Mouse (Mus musculus) left cerebral cortex, postnatal 10 days (tissue): Measurements from ENCODE around the gene Map3k11. TPM values are rescaled to one million over a fixed set of nuclear protein-coding genes. Genes with fewer than 3 reads are reported as not detected.

Experiments used
- DNase-seq, 2 experiments: peaks; one replicate each; pipeline ENCODE4 v3.0.0; 2021 to 2022; ENCODE audit warnings: low spot score in 2 of 2, mixed read lengths in 1 of 2; ENCODE audit errors: extremely low spot score in 1 of 2
- intact Hi-C: fragments of 180-260 bp; cut with DNase I; formaldehyde crosslinking; loops from one replicate; pipeline ENCODE4 v1.15.1; 2025
- total RNA-seq, 2 experiments: library from RNA; stranded (reverse); gene quantifications; 2 replicates each; pipeline ENCODE4 v1.2.3; 2021

Map3k11 gene
- total RNA-seq, 2 experiments from 2014 or later, result 11.9 to 14.3 TPM

DNA sequence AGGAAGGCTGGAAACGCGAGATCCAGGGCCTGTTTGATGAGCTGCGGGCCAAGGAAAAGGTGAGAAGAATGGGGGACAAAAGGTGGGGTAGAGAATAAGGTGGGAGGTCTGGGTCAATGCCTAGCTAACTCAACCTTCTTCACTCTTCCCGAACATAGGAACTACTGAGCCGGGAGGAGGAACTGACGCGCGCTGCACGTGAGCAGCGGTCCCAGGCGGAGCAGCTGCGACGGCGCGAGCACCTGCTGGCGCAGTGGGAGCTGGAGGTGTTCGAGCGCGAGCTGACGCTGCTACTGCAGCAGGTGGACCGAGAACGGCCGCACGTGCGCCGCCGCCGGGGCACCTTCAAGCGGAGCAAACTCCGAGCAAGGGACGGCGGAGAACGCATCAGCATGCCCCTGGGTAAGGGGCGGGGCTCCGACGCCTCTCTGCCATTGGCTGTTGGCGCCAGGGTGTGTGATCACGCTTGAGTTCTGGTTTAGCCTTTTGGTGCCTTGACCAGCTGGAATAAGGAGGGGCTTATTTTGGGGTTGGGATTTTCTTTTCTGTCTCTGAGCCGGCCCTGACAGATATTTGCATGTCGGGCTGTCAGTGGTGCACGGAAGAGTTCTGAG, 7.4 kb downstream of the Map3k11 start:
- intact Hi-C loops, result loop anchor here (10.0 kb wide), 2 partner anchors 159 to 199 kb away; partner anchors contain the start of gene Tigd3
- no peak for DNase-seq

DNA sequence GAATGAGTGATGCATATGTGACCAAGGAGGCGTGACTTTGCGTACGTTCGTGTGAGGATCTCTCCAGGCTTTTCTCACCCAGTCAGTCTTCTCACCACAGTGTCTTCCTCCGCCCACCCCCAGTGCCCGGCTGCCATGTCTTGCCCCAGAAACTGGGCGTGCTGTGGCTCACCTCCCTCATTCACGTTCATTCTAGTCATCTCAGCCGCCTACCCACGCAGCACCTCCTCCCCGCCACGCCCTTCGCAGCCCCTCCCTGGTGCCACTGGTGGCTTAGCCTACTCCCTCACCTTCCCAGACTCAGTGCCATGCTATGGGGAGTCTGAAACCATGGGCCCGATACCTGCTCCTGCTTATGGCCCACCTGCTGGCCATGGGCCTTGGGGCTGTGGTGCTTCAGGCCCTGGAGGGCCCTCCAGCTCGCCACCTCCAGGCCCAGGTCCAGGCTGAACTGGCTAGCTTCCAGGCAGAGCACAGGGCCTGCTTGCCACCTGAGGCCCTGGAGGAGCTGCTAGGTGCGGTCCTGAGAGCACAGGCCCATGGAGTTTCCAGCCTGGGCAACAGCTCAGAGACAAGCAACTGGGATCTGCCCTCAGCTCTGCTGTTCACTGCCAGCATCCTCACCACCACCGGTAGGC, 15.7 kb downstream of the Map3k11 start, which contains the start of gene Kcnk7:
Gene Kcnk7 (plus strand): TSS at position 205 of the 638 bp plus-strand sequence.
- no peak for DNase-seq
- intact Hi-C loops, result no loop called here

DNA sequence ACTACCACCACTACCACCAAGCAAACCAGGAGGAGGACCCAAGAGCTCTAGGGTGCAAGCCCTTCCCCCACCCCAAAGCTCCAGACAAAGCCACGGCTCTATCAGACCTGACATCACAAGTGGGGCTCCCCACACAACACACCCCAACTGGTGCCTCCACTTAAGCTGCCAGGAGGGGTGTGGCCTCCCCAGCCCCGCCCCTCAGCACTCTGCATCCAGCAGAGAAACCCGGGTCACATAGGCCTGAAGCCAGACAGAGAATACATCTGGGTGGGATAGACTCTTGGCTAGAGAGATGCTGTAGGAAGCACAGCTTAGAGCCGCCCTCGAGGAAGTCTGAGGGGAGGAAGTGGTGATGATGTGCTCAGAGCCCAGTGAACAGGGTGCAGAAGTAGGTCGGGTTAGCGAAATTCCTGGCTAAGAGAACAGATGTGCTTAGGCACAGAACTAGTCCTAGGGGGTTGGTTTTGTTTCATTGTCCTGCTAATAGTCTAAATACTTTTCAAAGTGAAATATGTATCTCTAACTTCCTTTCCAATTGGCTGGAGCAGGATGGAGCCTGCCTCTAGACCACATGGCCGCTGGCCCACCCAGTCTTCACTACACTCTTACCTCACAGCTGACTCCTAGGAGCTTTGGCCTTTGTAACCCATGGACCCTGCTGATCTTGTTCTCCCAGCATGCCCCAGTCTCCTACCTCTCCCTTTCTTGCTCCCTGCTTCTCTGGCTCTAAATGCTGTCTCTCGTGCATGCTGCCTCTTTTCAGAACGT, 16.4 kb downstream of the Map3k11 start:
- peak in 1 of 2 experiments; percentile 52 for DNase-seq
- intact Hi-C loops, result no loop called here

DNA sequence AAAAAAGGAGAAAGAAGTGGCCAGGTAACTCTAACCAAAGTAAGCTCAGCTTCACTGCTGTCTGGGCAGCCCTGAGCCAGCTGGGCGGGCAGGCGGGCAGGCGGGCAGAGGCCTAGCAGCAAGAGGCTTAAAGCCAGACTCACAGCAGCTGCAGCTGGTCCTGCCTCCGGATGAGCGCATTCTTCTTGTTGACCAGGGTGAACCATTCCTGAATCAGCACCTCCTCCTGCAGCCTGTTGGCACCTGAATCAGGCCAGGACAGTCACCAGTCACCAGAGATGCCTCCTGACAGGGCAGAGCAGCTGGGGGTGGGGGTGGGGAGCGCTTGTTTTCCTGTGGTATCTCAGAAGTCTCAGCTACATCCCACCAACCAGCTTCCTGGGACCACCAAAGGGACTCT, 21.5 kb downstream of the Map3k11 start:
- no peak for DNase-seq
- intact Hi-C loops, result loop anchor here (2.0 to 5.0 kb wide), 2 partner anchors 17 to 72 kb away; partner anchors contain the start of gene Ehbp1l1

DNA sequence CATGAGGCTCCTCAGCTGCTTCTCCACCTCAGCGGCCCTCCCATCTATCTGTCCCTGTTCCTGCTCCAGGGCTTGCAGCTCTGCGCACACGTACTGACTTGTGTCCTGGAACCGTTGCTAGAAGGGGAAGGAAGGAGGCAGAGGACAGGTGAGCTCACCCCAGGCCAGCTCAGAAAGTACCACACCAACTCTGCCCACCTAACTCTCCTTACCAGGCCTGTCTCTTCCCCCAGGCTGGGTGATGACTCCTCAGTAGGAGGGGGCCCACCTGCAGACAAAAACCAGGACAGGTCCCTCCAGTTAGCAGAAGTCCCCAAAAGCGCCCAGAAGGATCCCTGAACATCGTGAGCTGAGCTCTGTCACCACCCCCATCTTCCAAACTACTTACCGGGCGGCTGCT, 22.0 kb downstream of the Map3k11 start:
- intact Hi-C loops, result loop anchor here (2.0 to 5.0 kb wide), 2 partner anchors 16 to 72 kb away; partner anchors contain the start of gene Ehbp1l1
- peak in 1 of 2 experiments; percentile 18 for DNase-seq

DNA sequence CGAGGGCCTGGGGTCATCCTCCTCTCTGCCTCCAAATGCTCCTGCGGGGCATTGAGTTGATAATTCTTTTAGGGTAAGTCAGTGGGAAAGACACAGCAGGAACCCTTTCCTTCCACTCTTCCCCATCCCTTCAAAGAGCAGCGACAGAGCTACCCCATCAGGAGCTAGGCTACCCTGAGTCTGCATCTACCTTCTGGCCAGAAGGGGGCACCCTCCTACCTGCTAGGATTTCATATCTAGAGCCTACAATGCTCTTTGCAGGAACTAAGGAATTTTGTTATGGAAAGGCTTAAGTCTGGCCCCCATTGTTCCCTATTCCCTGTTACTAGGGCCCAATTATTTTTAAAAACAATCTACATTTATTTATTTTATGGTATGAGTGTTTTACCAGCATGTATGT, 22.7 kb downstream of the Map3k11 start:
- intact Hi-C loops, result loop anchor here (2.0 to 5.0 kb wide), 2 partner anchors 16 to 71 kb away; partner anchors contain the start of gene Ehbp1l1
- peak in 1 of 2 experiments; percentile 79 for DNase-seq

DNA sequence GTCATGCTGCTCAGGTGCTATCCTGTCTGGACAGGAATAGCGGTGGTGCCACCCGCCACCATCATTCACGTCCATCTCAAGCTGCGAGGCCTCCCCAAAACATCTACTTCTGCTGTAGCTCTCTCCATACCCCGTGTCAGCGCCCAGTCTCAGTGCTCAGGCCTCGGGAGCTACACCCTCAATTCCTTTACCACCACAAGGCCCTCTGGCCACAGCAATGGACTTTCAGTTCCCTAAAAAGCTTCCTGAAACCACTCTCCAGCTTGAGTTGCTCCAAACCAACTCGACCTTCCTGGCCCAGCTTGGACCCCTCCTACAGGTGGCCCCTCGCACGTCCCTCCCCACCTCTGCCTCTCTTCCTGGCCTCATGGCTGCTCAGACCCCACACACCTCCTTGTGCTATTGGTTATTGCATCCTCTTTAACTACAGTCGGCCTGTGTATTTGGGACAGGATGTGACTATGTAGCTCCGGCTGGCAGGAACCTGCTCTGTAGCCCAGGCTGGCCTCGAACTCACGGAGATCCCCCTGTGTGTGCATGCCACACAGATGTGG, 23.4 kb downstream of the Map3k11 start:
- peak in 1 of 2 experiments; percentile 24 for DNase-seq
- intact Hi-C loops, result loop anchor here (2.0 to 5.0 kb wide), 2 partner anchors 15 to 70 kb away; partner anchors contain the start of gene Ehbp1l1

DNA sequence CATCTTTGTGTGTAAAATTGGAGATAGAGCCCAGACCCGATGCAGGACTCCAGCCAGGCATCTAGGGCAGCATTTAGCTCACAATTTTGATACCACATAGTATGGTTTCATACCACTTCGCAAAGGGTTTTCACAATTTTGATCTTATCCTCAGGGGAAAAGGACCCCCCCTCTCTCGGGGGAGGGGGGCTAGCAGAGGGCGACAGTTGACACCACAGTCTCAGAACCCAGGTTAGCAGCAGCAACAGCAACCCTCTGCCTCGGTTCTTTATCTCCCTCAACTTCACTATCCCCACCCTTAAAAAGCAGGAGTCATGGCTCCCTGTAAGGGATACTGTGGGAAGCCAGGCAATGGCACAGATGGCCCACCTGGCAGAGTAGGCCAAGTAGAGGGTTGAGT, 24.7 kb downstream of the Map3k11 start:
- no peak for DNase-seq
- intact Hi-C loops, result loop anchor here (5.0 kb wide), 1 partner anchor 69 kb away; no protein-coding TSS in a partner anchor

DNA sequence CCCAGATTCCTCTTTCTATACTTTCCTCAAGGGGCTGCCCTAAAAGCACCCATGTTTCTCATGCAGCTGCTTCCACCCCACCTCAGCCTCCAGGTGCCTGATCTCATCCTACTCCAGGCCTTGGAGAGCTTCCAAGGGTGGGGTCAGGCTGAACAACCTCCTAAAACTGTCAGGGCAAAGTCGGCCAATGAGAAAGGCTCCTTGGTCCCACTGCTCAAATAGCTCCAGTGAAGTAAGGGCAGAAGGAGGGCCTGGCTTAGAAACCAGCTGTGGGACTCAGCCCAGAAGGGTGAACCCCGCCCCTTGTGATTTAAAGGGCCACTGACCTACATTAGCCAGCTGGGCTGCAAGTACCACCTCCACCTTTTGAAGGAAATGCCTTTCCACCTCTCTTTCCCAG, 25.2 kb downstream of the Map3k11 start:
- DNase-seq, result peak in 1 of 2 experiments; percentile 76
- intact Hi-C loops, result loop anchor here (5.0 kb wide), 1 partner anchor 69 kb away; no protein-coding TSS in a partner anchor

DNA sequence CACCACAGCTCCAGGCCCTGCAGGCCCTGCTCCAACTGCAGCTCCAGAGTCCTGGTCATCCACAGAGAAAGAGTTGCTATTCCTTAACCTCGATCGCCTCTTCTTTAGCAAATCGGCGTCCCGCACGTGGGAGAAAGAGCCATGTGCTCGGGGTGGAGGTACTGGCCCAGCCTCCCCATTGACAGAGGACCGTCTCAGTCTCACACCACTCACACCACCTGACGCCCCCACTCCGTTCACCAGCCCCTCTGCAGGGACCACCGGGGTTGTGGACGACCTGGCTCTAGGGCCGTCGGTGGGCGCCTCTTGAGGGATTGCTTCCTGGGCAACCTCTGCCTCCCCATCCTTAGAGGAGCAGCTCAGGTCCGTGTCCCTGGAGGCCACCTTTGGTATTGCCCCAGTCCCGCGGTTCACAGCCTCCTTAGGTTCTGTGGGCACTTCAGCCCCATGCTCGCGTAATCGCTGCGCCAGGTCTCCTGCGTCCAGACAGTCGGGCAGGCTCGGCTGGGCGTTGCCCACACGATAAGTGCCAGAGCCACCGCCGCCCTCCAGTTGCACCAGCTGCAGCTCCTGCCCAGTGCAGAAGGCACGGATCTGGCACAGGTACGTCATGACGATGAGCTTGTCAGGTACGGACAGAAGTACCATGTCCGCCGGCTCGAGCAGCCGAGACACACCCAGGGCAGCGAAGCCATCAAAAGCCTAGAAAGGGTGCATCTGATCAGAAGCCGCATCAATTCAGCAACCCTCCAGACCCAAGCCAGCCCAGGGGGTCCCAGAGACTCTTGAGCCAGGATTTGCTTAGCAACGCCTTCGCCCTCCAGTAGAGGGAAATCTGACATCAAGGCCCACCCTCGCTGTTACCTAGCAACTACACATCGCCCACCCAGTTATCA, 27.5 kb downstream of the Map3k11 start:
- intact Hi-C loops, result no loop called here
- DNase-seq, result peak; percentile 55 to 63

DNA sequence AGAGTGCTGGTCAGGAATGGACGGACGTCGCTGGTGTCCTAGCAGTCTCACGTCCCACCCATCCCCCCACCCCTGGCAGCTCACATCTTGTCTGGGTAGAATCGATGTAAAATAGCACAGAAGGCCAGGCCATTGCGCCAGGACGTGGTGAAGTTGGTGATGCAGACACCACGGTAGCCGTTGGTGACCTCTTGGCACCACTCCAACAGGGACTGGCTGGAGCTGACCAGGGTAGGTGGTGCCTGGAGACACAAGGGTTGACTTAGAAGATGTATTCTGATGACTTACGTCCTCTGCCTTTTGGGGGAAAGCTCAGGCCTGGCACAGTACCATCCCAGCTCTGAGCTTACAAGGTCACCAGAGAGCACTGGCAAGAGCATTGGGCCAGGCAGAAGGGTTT, 28.4 kb downstream of the Map3k11 start:
- peak in 1 of 2 experiments; percentile 58 for DNase-seq
- intact Hi-C loops, result no loop called here

DNA sequence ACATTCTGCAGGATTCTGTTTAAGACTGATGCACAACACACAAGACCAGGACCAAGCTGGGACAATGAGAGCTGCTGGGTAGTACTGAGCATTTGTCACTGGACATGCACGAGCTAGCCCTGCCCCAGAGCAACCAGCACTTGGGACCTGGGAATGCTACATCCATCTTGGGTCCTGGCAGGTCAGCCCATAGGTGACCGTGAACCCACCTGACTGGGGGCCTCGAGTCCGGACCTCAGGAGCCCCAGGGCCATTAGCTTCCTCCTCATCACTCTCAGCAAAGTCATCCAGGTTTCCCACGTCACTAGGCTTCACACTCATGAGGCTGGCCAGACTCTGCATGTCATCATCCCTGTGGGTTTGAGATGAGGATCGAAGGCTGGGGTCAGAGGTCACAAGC, 32.7 kb downstream of the Map3k11 start:
- DNase-seq, result peak in 1 of 2 experiments; percentile 14
- intact Hi-C loops, result no loop called here

DNA sequence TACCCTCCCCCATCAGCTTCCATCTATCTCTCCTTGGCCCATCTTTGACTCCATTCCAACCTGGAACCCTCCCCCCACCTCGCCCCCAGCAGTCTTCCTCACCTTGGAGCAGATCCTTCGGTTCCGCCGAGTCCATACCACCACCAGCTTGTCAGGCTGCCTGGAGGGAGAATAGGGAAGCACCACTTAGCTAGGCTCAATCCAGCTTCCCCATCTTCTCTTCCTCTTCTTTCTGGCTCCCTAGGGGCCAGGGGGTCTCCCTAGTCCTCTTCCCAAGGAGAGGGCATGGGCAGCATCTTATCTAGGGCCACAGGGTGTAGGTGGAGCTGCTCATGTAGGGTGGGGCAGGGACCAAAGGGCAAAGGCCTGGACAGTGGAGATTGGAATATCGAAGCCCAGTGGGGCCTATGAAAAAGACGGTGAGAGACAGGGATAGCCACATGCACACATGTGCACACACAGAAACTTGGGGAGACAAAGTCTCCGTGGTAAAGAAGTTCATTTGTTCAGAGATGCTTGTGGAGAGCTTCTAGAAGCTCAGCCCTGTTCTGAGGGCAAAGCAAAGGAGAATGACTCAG, 34.4 kb downstream of the Map3k11 start:
- peak in 1 of 2 experiments; percentile 17 for DNase-seq
- intact Hi-C loops, result no loop called here

DNA sequence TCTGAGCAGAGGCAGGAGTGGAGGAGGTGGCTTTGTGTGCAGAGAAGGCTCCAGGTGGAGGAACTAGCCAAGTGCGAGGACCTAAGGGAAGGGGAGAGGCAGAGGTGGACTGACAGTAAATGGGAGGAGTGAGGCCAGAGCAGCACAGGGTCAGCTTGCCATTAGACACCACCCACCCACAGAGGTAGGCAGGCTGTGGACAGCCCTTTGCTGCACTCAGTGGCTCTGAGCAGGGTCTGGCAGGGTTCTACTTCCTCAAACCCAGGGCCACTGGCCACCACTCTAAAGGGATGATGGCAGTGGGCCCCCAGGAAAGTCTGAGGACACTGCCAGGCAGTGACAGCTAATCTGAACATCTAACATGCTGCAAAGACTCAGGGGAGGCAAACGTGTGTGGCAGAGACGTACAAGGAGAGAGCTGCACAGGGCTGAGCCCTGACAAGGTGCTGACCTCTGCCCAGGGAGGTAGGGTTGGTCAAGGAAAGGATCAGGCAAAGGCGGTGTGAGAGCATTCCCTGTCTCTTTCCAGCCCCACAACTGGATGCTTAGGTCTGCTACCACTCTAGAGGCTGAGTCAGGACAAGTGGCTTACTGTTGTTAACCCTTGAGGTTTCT, 35.5 kb downstream of the Map3k11 start:
- peak in 1 of 2 experiments; percentile 21 for DNase-seq
- intact Hi-C loops, result no loop called here

DNA sequence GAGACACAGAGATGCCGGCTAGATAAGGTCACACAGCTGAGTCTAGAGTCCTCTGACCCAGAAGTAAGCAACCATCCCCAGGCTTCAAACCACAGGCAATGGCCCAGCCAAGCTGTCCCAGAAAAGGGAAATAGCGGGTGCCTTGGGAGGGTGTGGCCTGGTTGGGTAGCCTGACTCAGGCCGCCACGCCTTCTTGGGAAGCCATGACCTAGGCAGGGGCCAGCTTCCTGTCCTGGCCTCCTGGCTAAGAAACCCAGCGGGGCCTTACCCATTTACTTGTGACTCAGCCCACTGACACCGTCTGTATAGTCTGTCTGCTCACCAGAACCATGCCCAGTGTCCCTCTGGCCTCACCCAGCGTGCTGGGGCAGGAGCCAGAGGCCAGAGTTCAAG, 36.0 kb downstream of the Map3k11 start:
- peak in 1 of 2 experiments; percentile 80 for DNase-seq
- intact Hi-C loops, result no loop called here

DNA sequence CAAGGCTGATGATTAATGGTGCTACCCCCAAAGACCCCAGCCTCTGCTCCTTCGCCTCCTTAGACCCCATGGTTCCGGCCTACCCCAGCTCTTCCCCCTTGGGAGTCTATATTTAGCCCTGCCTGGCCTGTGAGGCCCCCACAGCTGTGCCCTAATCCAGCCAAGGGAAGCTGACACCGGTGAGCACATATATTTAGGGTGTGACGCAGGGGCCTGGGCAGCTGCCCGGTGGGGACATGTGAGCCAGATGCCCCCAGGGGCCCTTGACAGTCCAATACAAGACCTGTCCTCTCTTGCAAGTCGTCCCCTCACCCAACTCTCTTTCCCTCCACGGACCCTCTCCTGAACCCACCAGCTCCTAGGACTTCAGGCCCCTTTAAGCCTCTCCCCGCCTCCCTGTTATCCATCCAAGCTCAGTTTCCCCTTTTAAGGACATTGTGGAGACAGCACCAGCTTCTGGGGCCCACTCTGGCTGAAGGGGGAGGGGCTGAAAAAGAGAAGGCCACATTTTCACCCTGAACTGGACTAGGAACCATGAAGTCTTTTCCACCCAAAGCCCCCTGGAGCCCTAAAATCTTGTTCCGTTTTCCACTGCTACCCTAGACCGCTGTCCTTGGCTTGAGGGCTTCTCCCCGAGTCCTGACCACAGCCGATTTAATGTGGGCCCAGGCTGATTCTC, 36.6 kb downstream of the Map3k11 start:
- peak in 1 of 2 experiments; percentile 32 for DNase-seq
- intact Hi-C loops, result loop anchor here (5.0 kb wide), 1 partner anchor 52 kb away; no protein-coding TSS in a partner anchor
